Mouse (Mus musculus): ENCODE data around the gene Mylpf. TPM values are rescaled to one million over a fixed set of nuclear protein-coding genes. Genes with fewer than 3 reads are reported as not detected.

The Mylpf gene
- polyA plus RNA-seq (2021; fragmentation: Nextera tagmentation), result 5.7 and 6.5 TPM in 2 replicates
- long read RNA-seq, experiment 1, result 0 reads
- long read RNA-seq, experiment 2, partial matches to known transcripts, result 0 of 8 reads
- long read RNA-seq, experiment 2, other reads (novel, unspliced or antisense), result 5 of 8 reads

GRCm38 (mm10) chr7:127208553-127209438, at the start of gene Mylpf:
Gene Mylpf (plus strand): TSS chr7:127208890.

DNA sequence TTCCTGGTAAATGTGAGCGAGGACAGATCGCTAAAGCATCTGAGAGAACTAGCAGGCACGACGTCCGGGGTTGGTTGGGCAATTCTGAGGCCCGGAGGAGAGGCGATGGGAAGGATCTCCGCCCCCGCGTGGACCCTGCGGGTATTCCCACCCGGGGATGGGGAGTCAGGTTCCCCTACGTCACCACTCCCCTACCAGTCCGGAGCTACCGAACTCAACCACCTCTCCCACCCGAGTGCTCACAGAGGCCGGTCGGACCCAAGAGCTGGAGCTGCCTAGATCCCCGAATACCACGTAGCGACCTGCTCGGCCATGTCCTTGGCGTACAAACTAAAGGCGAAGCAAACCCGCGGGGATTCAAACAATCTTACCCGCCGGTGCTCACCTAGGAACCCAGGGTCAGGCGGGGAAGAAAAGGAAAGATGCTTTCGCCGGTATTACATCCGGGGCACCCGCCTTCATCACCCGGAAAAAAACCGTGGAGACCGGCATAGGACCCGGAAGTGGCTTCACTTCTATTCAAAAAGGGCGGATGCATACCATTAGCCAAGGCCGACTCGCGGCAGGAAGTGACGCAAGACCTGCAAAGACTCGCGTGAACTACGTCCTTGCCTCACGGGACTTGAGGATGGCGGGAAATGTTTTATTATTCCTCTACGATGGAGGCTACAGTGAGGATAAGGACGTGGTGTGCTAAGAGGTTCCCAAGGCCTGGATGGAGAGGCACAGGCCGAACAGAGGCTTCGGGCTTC, 13.0 kb upstream of the Mylpf start, which contains the start of gene Cd2bp2:
Cd2bp2 (minus strand) TSS at position 507 of the 752 bp plus-strand sequence.

DNA sequence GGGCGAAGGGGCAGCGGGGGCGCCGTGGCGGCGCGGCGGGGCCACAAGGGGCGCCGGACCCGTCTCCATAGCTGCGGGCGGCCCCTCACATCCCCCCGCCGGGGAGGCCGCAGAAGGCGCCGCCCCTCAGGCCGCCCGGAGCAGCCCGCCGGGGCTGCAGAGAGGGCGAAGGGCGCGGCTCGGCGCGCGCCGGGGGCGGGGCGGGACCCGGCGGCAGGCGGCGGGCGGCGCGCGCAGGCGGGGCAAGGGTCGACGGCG, 466 bp upstream of the Mylpf start, which contains the start of gene Tbc1d10b:
Tbc1d10b (minus strand) TSS at position 174 of the 258 bp plus-strand sequence.

DNA sequence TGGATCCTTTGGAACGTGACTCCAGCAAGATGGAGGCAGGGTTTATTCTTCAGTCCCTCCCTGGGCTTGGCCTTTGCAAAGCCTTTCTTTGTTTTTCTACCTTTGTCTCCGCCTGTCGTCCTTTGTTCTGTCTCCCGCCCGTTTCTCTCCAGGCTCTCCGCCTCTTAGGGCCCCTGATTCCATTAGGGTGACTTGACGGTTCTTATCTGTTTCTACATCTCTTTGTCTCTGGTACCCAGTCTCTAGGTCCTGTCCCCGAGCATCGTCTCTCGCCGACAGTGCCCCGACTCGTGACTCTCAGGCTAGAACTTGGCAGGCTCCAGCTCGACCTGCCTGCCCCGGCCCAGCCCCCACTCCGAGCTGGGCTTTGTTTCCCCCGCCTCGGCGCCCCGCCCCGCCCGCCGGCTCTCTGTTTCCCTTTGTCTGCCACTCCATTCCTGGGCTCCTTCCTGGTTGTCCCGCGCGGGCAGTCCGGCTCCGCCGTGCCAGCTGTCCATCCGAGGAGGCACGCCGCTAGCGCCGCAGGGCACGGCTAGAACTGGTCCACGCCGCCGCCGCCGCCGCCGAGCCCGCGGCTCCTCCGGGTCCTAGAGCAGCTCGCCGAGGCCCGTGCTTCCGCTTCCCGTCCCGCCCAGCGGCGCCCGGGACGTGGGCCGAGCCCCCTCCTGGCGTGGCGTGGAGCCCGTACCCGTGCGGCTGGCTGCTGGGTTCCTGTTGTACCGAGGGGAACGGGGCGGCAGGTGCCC, 24.1 kb downstream of the Mylpf start, which contains the start of the genes Zfp553 and Sept1:
Zfp553 (plus strand) TSS at position 440 of the 746 bp plus-strand sequence.
Sept1 (minus strand) TSS at position 509 of the 746 bp plus-strand sequence.

DNA sequence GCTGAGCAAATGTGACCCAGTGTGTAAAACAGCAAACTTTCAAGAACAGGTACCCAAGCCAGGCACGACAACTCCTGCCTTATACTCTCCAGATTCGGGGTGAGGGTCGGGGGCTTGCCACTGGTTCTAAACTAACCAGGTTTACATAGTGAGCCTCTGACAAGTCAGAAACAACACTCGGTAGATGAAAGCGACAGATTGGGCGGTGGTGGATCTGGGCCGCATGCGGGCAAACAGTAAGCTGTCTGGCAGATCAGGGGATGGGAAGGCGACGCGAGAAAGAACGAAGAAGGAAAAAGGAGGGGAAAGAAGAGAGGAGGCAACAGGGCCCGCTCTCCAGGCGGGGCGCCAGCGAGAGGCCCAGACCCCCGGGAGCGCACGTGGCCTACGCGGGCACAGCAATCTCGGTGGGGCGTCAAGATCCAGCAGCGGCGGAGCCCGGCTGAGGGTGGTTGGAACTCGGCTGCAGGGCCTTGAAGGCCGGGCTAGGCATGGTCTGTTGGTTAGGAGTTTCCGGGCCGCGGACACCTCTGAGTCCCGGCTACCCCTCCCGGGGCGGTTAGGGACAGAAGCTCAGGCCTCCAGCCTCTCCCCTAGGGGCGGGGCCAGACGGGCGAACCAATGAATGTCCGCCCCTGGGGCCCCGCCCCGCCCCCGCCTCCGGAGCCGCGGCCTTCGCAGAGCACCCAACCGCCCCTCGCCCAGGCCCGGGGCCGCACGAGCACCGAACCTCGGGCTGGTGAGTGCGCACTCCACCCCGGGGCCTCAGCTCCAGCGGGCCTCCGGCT, 35.4 kb downstream of the Mylpf start, which contains the start of gene Zfp771:
Zfp771 (plus strand) TSS at position 405 of the 788 bp plus-strand sequence.

DNA sequence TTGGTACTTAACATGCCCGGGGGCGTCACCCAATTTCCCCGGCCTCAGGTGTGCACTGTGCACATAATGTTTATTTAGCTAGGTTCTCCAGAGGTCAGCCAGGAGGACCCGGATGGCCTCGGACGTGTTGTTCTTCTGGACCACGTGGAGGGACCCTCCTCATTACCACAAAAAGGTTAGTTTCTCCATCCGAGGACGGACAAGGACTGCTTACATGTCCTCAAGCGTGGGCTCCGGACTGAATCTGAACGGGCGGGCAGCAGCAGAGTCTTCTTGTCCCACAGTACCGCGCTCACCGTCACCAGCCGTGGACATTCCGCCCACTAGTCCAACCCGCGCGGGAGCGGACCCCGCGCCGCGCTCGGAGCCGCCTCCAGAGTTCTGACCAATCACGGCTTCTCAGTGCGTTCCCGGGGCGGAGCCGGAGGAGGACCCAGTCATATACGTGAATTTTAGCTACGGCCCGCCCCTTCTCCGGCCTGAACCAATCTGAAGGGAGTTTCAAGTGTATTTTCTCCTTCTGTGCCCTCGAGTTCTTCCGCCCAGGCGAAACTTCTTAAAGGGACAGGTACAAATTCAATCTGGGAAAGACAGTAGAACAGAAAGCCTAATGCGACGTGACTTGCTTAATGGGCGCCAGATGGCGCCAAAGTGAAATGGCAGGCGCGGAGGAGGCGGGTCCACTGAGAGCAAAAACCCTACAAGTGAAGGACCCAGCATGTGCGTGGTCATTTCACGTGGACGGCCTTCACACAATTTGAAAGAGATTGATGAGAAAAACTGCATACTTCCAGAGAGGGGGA, 51.8 kb downstream of the Mylpf start, which contains the start of gene Dctpp1:
Dctpp1 (minus strand) TSS at position 401 of the 803 bp plus-strand sequence.

Other genes starting within 250 kb of the Mylpf start
- 223 and 227 TPM in 2 replicates for gene Cdipt, start 233.0 kb upstream of the Mylpf start, polyA plus RNA-seq (2021; fragmentation: Nextera tagmentation)
- gene Cdiptos, start 232.8 kb upstream of the Mylpf start, polyA plus RNA-seq (2021; fragmentation: Nextera tagmentation), result 0.32 and 0.79 TPM in 2 replicates
- 3.3 and 3.4 TPM in 2 replicates for gene Mvp, start 194.3 kb upstream of the Mylpf start, polyA plus RNA-seq (2021; fragmentation: Nextera tagmentation)
- 0.64 TPM in 1 of 2 replicates, not detected in the other for gene Pagr1b, start 192.4 kb upstream of the Mylpf start, polyA plus RNA-seq (2021; fragmentation: Nextera tagmentation)
- 3.0 and 33.4 TPM in 2 replicates for gene Pagr1a, start 191.5 kb upstream of the Mylpf start, polyA plus RNA-seq (2021; fragmentation: Nextera tagmentation)
- gene Gm42742, start 187.8 kb upstream of the Mylpf start, polyA plus RNA-seq (2021; fragmentation: Nextera tagmentation), result 19.0 and 44.2 TPM in 2 replicates
- gene Prrt2, start 187.7 kb upstream of the Mylpf start, polyA plus RNA-seq (2021; fragmentation: Nextera tagmentation), result 86.8 and 193 TPM in 2 replicates
- gene Maz, start 181.9 kb upstream of the Mylpf start, polyA plus RNA-seq (2021; fragmentation: Nextera tagmentation), result 6.6 and 36.1 TPM in 2 replicates
- gene Kif22, start 166.4 kb upstream of the Mylpf start, polyA plus RNA-seq (2021; fragmentation: Nextera tagmentation), result 18.0 and 24.4 TPM in 2 replicates
- not detected in 2 replicates for gene Zg16, start 121.6 kb upstream of the Mylpf start, polyA plus RNA-seq (2021; fragmentation: Nextera tagmentation)
- gene AI467606, start 117.5 kb upstream of the Mylpf start, polyA plus RNA-seq (2021; fragmentation: Nextera tagmentation), result 1.2 and 2.1 TPM in 2 replicates
- 0.47 and 0.55 TPM in 2 replicates for gene Qprt, start 86.7 kb upstream of the Mylpf start, polyA plus RNA-seq (2021; fragmentation: Nextera tagmentation)
- gene Spn, start 71.1 kb upstream of the Mylpf start, polyA plus RNA-seq (2021; fragmentation: Nextera tagmentation), result not detected in 2 replicates
- gene Cd2bp2, start 12.8 kb upstream of the Mylpf start, polyA plus RNA-seq (2021; fragmentation: Nextera tagmentation), result 37.9 and 38.1 TPM in 2 replicates
- gene Tbc1d10b, start 422 bp upstream of the Mylpf start, polyA plus RNA-seq (2021; fragmentation: Nextera tagmentation), result 7.9 and 14.4 TPM in 2 replicates
- 12.5 and 13.0 TPM in 2 replicates for gene Zfp553, start 24.2 kb downstream of the Mylpf start, polyA plus RNA-seq (2021; fragmentation: Nextera tagmentation)
- 1.8 and 3.0 TPM in 2 replicates for gene Sept1, start 24.2 kb downstream of the Mylpf start, polyA plus RNA-seq (2021; fragmentation: Nextera tagmentation)
- 64.9 and 90.1 TPM in 2 replicates for gene Zfp771, start 35.4 kb downstream of the Mylpf start, polyA plus RNA-seq (2021; fragmentation: Nextera tagmentation)
- gene Dctpp1, start 51.8 kb downstream of the Mylpf start, polyA plus RNA-seq (2021; fragmentation: Nextera tagmentation), result 79.8 and 81.4 TPM in 2 replicates
- 42.8 and 64.6 TPM in 2 replicates for gene Sephs2, start 65.2 kb downstream of the Mylpf start, polyA plus RNA-seq (2021; fragmentation: Nextera tagmentation)
- 0.32 and 0.35 TPM in 2 replicates for gene Itgal, start 87.4 kb downstream of the Mylpf start, polyA plus RNA-seq (2021; fragmentation: Nextera tagmentation)
- 2.6 and 2.7 TPM in 2 replicates for gene Zfp768, start 136.7 kb downstream of the Mylpf start, polyA plus RNA-seq (2021; fragmentation: Nextera tagmentation)
- gene Zfp747, start 167.2 kb downstream of the Mylpf start, polyA plus RNA-seq (2021; fragmentation: Nextera tagmentation), result 3.3 TPM in 2 replicates
- gene 9130019O22Rik, start 178.3 kb downstream of the Mylpf start, polyA plus RNA-seq (2021; fragmentation: Nextera tagmentation), result 1.3 and 2.6 TPM in 2 replicates
- gene E430018J23Rik, start 184.7 kb downstream of the Mylpf start, polyA plus RNA-seq (2021; fragmentation: Nextera tagmentation), result 3.3 and 4.6 TPM in 2 replicates
- gene Zfp764, start 197.9 kb downstream of the Mylpf start, polyA plus RNA-seq (2021; fragmentation: Nextera tagmentation), result 2.5 and 3.2 TPM in 2 replicates
- 26.3 and 38.5 TPM in 2 replicates for gene Zfp688, start 213.2 kb downstream of the Mylpf start, polyA plus RNA-seq (2021; fragmentation: Nextera tagmentation)
- gene Zfp689, start 240.3 kb downstream of the Mylpf start, polyA plus RNA-seq (2021; fragmentation: Nextera tagmentation), result 2.5 and 2.9 TPM in 2 replicates